Mouse (Mus musculus) intestine, embryonic 14.5 days (tissue): ENCODE data around the gene Lgals12. TPM values are rescaled to one million over a fixed set of nuclear protein-coding genes. Genes with fewer than 3 reads are reported as not detected.

ENCODE experiments used
- ATAC-seq: fragments of 200-750 bp; cut with Nextera tagmentation; replicated peaks from 2 replicates; pipeline ENCODE4 v1.8.0; 2017; ENCODE audit warnings: low read depth, moderate number of reproducible peaks, moderate TSS enrichment, moderate library complexity; ENCODE audit not compliant: low FRiP score, low TSS enrichment
- DNase-seq: peaks from one replicate; pipeline ENCODE4 v3.0.0-alpha.2; 2018; ENCODE audit warnings: low spot score
- H3K27ac ChIP-seq: fragments of 300-500 bp; sonication (generic); 2 replicates; pipeline ENCODE4 v1.5.1; 2014; ENCODE audit warnings: low read depth, mild to moderate bottlenecking, control low read depth
- H3K27me3 ChIP-seq: fragments of 300-500 bp; sonication (generic); replicated peaks from 2 replicates; pipeline ENCODE4 v1.6.1; 2014; ENCODE audit warnings: low read length, control low read depth; ENCODE audit not compliant: control insufficient read depth, insufficient read depth
- H3K36me3 ChIP-seq: fragments of 300-500 bp; sonication (generic); 2 replicates; pipeline ENCODE4 v1.6.1; 2014; ENCODE audit warnings: low read length, control low read depth; ENCODE audit not compliant: control insufficient read depth, insufficient read depth
- H3K4me1 ChIP-seq: fragments of 300-500 bp; sonication (generic); replicated peaks from 2 replicates; pipeline ENCODE4 v1.6.1; 2014; ENCODE audit warnings: low read length, control low read depth, mixed read lengths; ENCODE audit not compliant: control insufficient read depth, insufficient read depth
- H3K4me2 ChIP-seq: fragments of 300-500 bp; sonication (generic); 2 replicates; pipeline ENCODE4 v1.6.1; 2014; ENCODE audit warnings: low read length
- H3K4me3 ChIP-seq: fragments of 300-500 bp; sonication (generic); 2 replicates; pipeline ENCODE4 v1.5.1; 2014; ENCODE audit warnings: low read depth, low read length, control low read depth, mixed read lengths
- H3K9ac ChIP-seq: fragments of 300-500 bp; sonication (generic); 2 replicates; pipeline ENCODE4 v1.6.1; 2014; ENCODE audit warnings: mild to moderate bottlenecking, low read length
- H3K9me3 ChIP-seq: fragments of 300-500 bp; sonication (generic); 2 replicates; pipeline ENCODE4 v1.6.1; 2016; ENCODE audit warnings: low read length, control low read depth; ENCODE audit not compliant: control insufficient read depth
- WGBS: fragments of 180-500 bp; shearing (Covaris S2); extraction: QIAGEN DNeasy Blood & Tissue Kit; methylation state at CpG from one replicate; pipeline ENCODE4 v1.1.7; 2014; 5-methylcytosine and 5-hydroxymethylcytosine counted together
- polyA plus RNA-seq: library from polyadenylated mRNA; unstranded; fragments of >200 nt; fragmentation: Nextera tagmentation; extraction: Ambion mirVana; gene quantifications from 2 replicates; pipeline ENCODE4 v1.2.1, GENCODE M21; 2014

Gene Lgals12
- polyA plus RNA-seq, 1 experiment from 2014 or later: 0.88 TPM

- 11% methylated on average over 4 of the region's 4 CpGs for WGBS
- Histone ChIP-seq H3K9me3 (no peaks in the 10 kb centered on the region), H3K9ac (no peak overlapping the region), H3K4me2 (peak overlapping the region; percentile 68), H3K4me3 (peak overlapping the region; percentile 41), H3K27ac (no peak overlapping the region), H3K27me3 (no peaks in the 10 kb centered on the region), H3K36me3 (no peaks in the 10 kb centered on the region), H3K4me1 (no peaks in the 10 kb centered on the region)
- ATAC-seq (no peak), DNase-seq (no peak)
These were observed 49.1 kb downstream of the Lgals12 start for GRCm38 (mm10) chr19:7557844-7558243.

DNA sequence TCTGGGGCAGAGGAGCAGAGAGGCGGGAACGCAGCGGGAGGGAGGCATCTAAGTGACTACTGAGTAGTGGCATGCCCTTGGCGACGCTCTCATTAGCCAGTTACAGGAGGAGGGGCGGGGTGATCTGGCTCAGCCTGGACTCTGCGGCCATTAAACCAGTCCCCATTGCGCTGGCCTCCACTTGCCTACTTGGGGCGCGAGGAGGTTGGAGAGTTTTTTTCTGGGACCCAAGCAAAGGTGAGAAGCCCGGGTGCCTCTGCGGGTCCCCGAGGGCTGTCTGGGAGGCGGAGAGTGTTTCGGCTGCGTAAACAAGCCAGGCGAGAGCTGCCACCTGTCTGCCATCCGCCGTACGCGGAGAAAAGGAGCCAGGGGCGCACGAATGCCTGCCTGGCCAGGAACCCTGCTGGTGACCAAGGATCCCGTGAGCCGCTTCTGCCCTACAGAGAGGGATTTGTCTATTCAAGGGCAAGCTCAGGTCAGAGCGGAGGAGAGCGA, 49.6 kb downstream of the Lgals12 start, which contains the start of gene Pla2g16:
Gene Pla2g16, plus strand, starts transcription at position 132 of the 495 bp plus-strand sequence.
- H3K27me3 ChIP-seq: no peaks in the 10 kb centered on the region
- 1% methylated on average over 27 of the region's 27 CpGs for WGBS
- peak within 1 kb of the TSS; percentile 41 for H3K4me3 ChIP-seq
- no peak within 1 kb of the TSS for H3K27ac ChIP-seq
- peak within 1 kb of the TSS; percentile 32; the same call in 1 of the 2 replicates for H3K9ac ChIP-seq
- H3K36me3 ChIP-seq: no peaks in the 10 kb centered on the region
- H3K4me1 ChIP-seq: no peaks in the 10 kb centered on the region
- peak within 1 kb of the TSS; percentile 68 for H3K4me2 ChIP-seq
- peak; percentile 76 for DNase-seq
- peak; percentile 78 for ATAC-seq
- no peaks in the 10 kb centered on the region for H3K9me3 ChIP-seq

DNA sequence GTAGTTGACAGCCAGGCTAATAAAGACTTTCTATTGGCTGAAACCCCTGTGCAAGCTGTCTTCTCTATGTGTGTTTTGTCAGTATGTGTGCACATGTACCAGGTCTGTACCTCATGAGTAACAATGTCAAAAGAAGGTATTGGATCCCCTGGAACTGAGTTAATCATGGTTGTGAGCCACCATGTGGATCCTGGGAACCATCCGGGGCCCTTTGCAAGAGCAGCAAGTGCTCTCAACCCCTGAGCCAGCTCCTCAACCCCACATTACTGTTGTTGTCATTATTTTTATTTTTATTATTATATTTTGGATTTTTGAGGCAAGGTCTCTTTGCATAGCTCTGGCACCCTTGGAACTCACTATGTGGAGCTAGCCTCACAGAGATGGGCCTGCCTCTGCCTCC, 50.4 kb downstream of the Lgals12 start:
- no peak for ATAC-seq
- WGBS: 94% methylated on average over 1 of the region's 1 CpGs

GRCm38 (mm10) chr19:7554881-7555280, 52.1 kb downstream of the Lgals12 start:
- Histone ChIP-seq H3K9ac (no peak overlapping the region), H3K27me3 (no peaks in the 10 kb centered on the region), H3K36me3 (no peaks in the 10 kb centered on the region), H3K4me2 (no peak overlapping the region), H3K4me3 (no peak overlapping the region), H3K4me1 (no peaks in the 10 kb centered on the region), H3K27ac (no peak overlapping the region), H3K9me3 (no peaks in the 10 kb centered on the region)
- DNase-seq: no peak
- 65% methylated on average over 4 of the region's 4 CpGs for WGBS
- ATAC-seq: no peak

More for the DNA sequence above, 50.4 kb downstream of the Lgals12 start:
- no peak overlapping the region for H3K4me3 ChIP-seq
- no peaks in the 10 kb centered on the region for H3K36me3 ChIP-seq
- DNase-seq: no peak
- no peak overlapping the region for H3K9ac ChIP-seq
- no peaks in the 10 kb centered on the region for H3K27me3 ChIP-seq
- no peak overlapping the region for H3K4me2 ChIP-seq
- H3K27ac ChIP-seq: no peak overlapping the region
- no peaks in the 10 kb centered on the region for H3K9me3 ChIP-seq
- H3K4me1 ChIP-seq: no peaks in the 10 kb centered on the region

- Histone ChIP-seq H3K4me3 (no peak overlapping the region), H3K9me3 (no peaks in the 10 kb centered on the region), H3K27ac (no peak overlapping the region), H3K4me1 (no peaks in the 10 kb centered on the region), H3K36me3 (no peaks in the 10 kb centered on the region), H3K9ac (no peak overlapping the region), H3K4me2 (no peak overlapping the region), H3K27me3 (no peaks in the 10 kb centered on the region)
- ATAC-seq: no peak
- DNase-seq: no peak
These were observed 53.6 kb downstream of the Lgals12 start for GRCm38 (mm10) chr19:7553441-7553840.

GRCm38 (mm10) chr19:7552301-7552673, 54.7 kb downstream of the Lgals12 start:
- no peak overlapping the region for H3K9ac ChIP-seq
- WGBS: 75% methylated on average over 2 of the region's 2 CpGs
- no peaks in the 10 kb centered on the region for H3K27me3 ChIP-seq
- ATAC-seq: no peak
- no peaks in the 10 kb centered on the region for H3K4me1 ChIP-seq
- H3K4me3 ChIP-seq: no peak overlapping the region
- H3K9me3 ChIP-seq: no peaks in the 10 kb centered on the region
- no peak overlapping the region for H3K4me2 ChIP-seq
- DNase-seq: no peak
- no peaks in the 10 kb centered on the region for H3K36me3 ChIP-seq
- no peak overlapping the region for H3K27ac ChIP-seq

DNA sequence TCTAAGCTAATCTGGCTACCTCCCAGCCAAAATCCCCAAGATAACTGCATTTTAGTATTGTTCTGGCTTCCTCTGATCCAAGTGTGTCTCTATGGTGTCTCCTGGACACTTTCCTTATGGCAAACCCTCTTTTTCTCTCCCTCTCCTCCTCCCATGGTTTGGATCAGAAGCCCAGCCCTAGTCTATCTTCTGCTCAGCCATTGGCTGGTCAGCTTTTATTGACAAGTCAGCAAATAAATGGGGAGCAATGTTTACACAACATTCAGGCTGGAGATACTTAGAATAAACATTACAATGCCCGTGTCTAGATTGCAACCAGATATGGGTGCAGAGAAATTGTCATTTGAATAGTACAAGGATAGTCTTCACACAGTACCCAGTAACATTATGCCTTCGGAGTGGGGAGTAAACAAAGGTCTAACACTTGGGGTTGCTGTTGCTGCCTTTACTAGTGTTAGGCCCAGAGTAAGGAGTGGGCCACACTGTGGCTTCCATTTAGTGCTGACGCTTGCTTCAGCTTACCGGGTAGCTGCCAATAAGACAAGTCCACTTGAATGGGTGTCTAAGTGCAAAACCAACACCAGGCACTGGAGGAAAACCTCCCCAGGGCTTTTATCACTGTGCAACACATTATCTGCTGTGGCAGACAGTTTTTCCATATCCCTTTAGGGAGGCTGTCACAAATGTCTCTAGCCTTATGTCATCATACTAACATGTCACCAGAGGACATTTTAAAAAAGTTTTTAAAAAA, 55.3 kb downstream of the Lgals12 start:
- DNase-seq: no peak
- no peak overlapping the region for H3K4me2 ChIP-seq
- H3K27me3 ChIP-seq: no peaks in the 10 kb centered on the region
- no peak overlapping the region for H3K27ac ChIP-seq
- no peak overlapping the region for H3K9ac ChIP-seq
- WGBS: 39% methylated on average over 4 of the region's 4 CpGs
- no peaks in the 10 kb centered on the region for H3K4me1 ChIP-seq
- no peaks in the 10 kb centered on the region for H3K36me3 ChIP-seq
- no peak overlapping the region for H3K4me3 ChIP-seq
- no peaks in the 10 kb centered on the region for H3K9me3 ChIP-seq
- ATAC-seq: no peak

DNA sequence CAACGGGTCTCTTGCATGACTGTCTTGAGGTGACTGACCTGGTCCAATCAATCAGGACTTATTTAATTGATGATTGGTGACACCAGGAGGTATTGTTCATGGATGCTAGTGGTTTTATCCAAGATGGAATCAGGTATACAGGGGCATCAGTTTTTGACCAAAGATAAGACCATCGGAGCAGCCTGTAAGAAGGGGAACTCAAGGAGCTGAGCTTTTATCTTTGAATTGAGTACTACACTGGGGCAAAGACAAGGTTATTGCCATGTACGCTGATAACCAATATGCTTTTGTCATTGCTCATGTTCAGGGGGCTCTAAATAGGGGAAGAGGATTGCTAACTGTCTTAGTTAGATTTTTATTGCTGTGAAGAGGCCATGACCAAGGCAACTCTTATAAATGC, 58.1 kb downstream of the Lgals12 start:
- DNase-seq (no peak), ATAC-seq (no peak)
- Histone ChIP-seq H3K36me3 (no peaks in the 10 kb centered on the region), H3K9me3 (0 out of 2 replicates have a peak, but pooled peaks cover 3% of the 10 kb centered on the region), H3K4me3 (no peak overlapping the region), H3K4me1 (no peaks in the 10 kb centered on the region), H3K27ac (no peak overlapping the region), H3K9ac (no peak overlapping the region), H3K27me3 (no peaks in the 10 kb centered on the region), H3K4me2 (no peak overlapping the region)
- 92% methylated on average over 3 of the region's 3 CpGs for WGBS
